Mouse (Mus musculus) kidney, postnatal 0 days (tissue): ENCODE measurements around the gene Bola3. TPM values are rescaled to one million over a fixed set of nuclear protein-coding genes. Genes with fewer than 3 reads are reported as not detected.

ENCODE experiments used
- ATAC-seq: fragments of 200-750 bp; cut with Nextera tagmentation; replicated peaks from 2 replicates; pipeline ENCODE4 v1.8.0; 2017; ENCODE audit warnings: low read depth, moderate number of reproducible peaks, moderate TSS enrichment, moderate library complexity; ENCODE audit not compliant: low FRiP score
- DNase-seq: peaks from one replicate; pipeline ENCODE4 v3.0.0-alpha.2; 2016; ENCODE audit warnings: low spot score
- H3K27ac ChIP-seq: fragments of 300-500 bp; sonication (generic); 2 replicates; pipeline ENCODE4 v1.5.1; 2014; ENCODE audit warnings: mild to moderate bottlenecking
- H3K27me3 ChIP-seq: fragments of 300-500 bp; sonication (generic); 2 replicates; pipeline ENCODE4 v1.6.1; 2014; ENCODE audit warnings: low read length, mixed read lengths; ENCODE audit not compliant: insufficient read depth
- H3K36me3 ChIP-seq: fragments of 300-500 bp; sonication (generic); 2 replicates; pipeline ENCODE4 v1.6.1; 2014; ENCODE audit warnings: low read length, mixed read lengths; ENCODE audit not compliant: insufficient read depth
- H3K4me1 ChIP-seq: fragments of 300-500 bp; sonication (generic); replicated peaks from 2 replicates; pipeline ENCODE4 v1.6.1; 2014; ENCODE audit warnings: antibody characterized with exemption, low read length, mixed read lengths; ENCODE audit not compliant: insufficient read depth
- H3K4me2 ChIP-seq: fragments of 300-500 bp; sonication (generic); 2 replicates; pipeline ENCODE4 v1.6.1; 2014; ENCODE audit warnings: mild to moderate bottlenecking, low read length, moderate library complexity, mixed read lengths
- H3K4me3 ChIP-seq: fragments of 300-500 bp; sonication (generic); replicated peaks from 2 replicates; pipeline ENCODE4 v1.5.1; 2014; ENCODE audit warnings: low read depth, low read length
- H3K9ac ChIP-seq: fragments of 300-500 bp; sonication (generic); 2 replicates; pipeline ENCODE4 v1.6.1; 2014; ENCODE audit warnings: low read depth, low read length
- H3K9me3 ChIP-seq: fragments of 300-500 bp; sonication (generic); replicated peaks from 2 replicates; pipeline ENCODE4 v1.6.1; 2016; ENCODE audit warnings: low read length, inconsistent platforms, mixed read lengths
- CTCF ChIP-seq: IDR thresholded peaks from 2 replicates; pipeline ENCODE4 v1.5.1; 2016; ENCODE audit warnings: antibody characterized with exemption, low read depth, mild to moderate bottlenecking, moderate library complexity
- WGBS: fragments of 180-500 bp; shearing (Covaris S2); extraction: QIAGEN DNeasy Blood & Tissue Kit; methylation state at CpG from one replicate; pipeline ENCODE4 v1.1.7; 2014; 5-methylcytosine and 5-hydroxymethylcytosine counted together
- polyA plus RNA-seq: library from polyadenylated mRNA; unstranded; fragments of >200 nt; fragmentation: Nextera tagmentation; extraction: Ambion mirVana; gene quantifications from 2 replicates; pipeline ENCODE4 v1.2.1, GENCODE M21; 2015

Bola3 gene
- 231 and 242 TPM in 2 replicates for polyA plus RNA-seq

- Histone ChIP-seq H3K4me3 (peak within 1 kb of the TSS; percentile 92), H3K4me2 (peak within 1 kb of the TSS; percentile 88), H3K4me1 (peaks cover 6% of the 10 kb centered on the region), H3K9ac (peak within 1 kb of the TSS; percentile 88), H3K9me3 (no peaks in the 10 kb centered on the region), H3K36me3 (peaks cover 6% of the 10 kb centered on the region; the same call in 1 of the 2 replicates), H3K27me3 (no peaks in the 10 kb centered on the region), H3K27ac (no peak within 1 kb of the TSS; the same call in 1 of the 2 replicates)
- ATAC-seq (peak; percentile 59), DNase-seq (peak; percentile 54)
- WGBS = 29% methylated on average over 6 of the region's 6 CpGs
- no peak for TF ChIP-seq CTCF
Observed at GRCm38 (mm10) chr6:83348873-83349272, at the start of gene Bola3. Bola3 (plus strand) TSS chr6:83349147.

- H3K9ac ChIP-seq = no peak overlapping the region
- 81% methylated on average over 7 of the region's 7 CpGs for WGBS
- no peaks in the 10 kb centered on the region for H3K9me3 ChIP-seq
- no peaks in the 10 kb centered on the region for H3K36me3 ChIP-seq
- DNase-seq = no peak
- no peak for TF ChIP-seq CTCF
- no peak overlapping the region for H3K4me2 ChIP-seq
- H3K4me3 ChIP-seq = no peak overlapping the region
- H3K27ac ChIP-seq = no peak overlapping the region
- no peak for ATAC-seq
- no peaks in the 10 kb centered on the region for H3K4me1 ChIP-seq
- H3K27me3 ChIP-seq = no peaks in the 10 kb centered on the region
Observed at GRCm38 (mm10) chr6:83300447-83301229, 48.3 kb upstream of the Bola3 start.

GRCm38 (mm10) chr6:83301294-83301693, 47.7 kb upstream of the Bola3 start:
- DNase-seq = no peak
- 73% methylated on average over 2 of the region's 2 CpGs for WGBS
- no peak overlapping the region for H3K27ac ChIP-seq

GRCm38 (mm10) chr6:83302264-83302663, 46.7 kb upstream of the Bola3 start:
- Histone ChIP-seq H3K4me3 (no peak overlapping the region), H3K36me3 (0 out of 2 replicates have a peak, but pooled peaks cover 4% of the 10 kb centered on the region), H3K4me1 (no peaks in the 10 kb centered on the region), H3K27ac (0 out of 2 replicates have a peak overlapping the region, but pooled peaks have one; percentile 5), H3K4me2 (no peak overlapping the region), H3K27me3 (no peaks in the 10 kb centered on the region), H3K9ac (no peak overlapping the region), H3K9me3 (no peaks in the 10 kb centered on the region)
- DNase-seq (peak; percentile 7), ATAC-seq (no peak)
- WGBS = 59% methylated on average over 5 of the region's 5 CpGs
- TF ChIP-seq CTCF = no peak

More at GRCm38 (mm10) chr6:83301294-83301693, 47.7 kb upstream of the Bola3 start:
- H3K27me3 ChIP-seq = no peaks in the 10 kb centered on the region
- ATAC-seq = no peak
- TF ChIP-seq CTCF = no peak
- no peak overlapping the region for H3K4me2 ChIP-seq
- H3K4me1 ChIP-seq = no peaks in the 10 kb centered on the region
- 0 out of 2 replicates have a peak, but pooled peaks cover 4% of the 10 kb centered on the region for H3K36me3 ChIP-seq
- no peak overlapping the region for H3K4me3 ChIP-seq
- no peak overlapping the region for H3K9ac ChIP-seq
- H3K9me3 ChIP-seq = no peaks in the 10 kb centered on the region

GRCm38 (mm10) chr6:83309017-83309416, 39.9 kb upstream of the Bola3 start:
- WGBS = 91% methylated on average over 7 of the region's 7 CpGs
- no peaks in the 10 kb centered on the region for H3K4me1 ChIP-seq
- no peak for ATAC-seq
- TF ChIP-seq CTCF = peak; percentile 20; the same call in 1 of the 2 replicates
- no peak for DNase-seq
- H3K27ac ChIP-seq = no peak overlapping the region
- no peaks in the 10 kb centered on the region for H3K9me3 ChIP-seq
- H3K36me3 ChIP-seq = 0 out of 2 replicates have a peak, but pooled peaks cover 6% of the 10 kb centered on the region
- H3K9ac ChIP-seq = no peak overlapping the region
- H3K27me3 ChIP-seq = no peaks in the 10 kb centered on the region
- H3K4me3 ChIP-seq = no peak overlapping the region
- no peak overlapping the region for H3K4me2 ChIP-seq

GRCm38 (mm10) chr6:83311206-83311605, 37.7 kb upstream of the Bola3 start:
- H3K4me3 ChIP-seq = no peak overlapping the region
- WGBS = 94% methylated on average over 11 of the region's 11 CpGs
- TF ChIP-seq CTCF = no peak
- H3K9ac ChIP-seq = no peak overlapping the region
- no peak overlapping the region for H3K4me2 ChIP-seq
- no peaks in the 10 kb centered on the region for H3K27me3 ChIP-seq
- DNase-seq (no peak), ATAC-seq (no peak)
- H3K36me3 ChIP-seq = 0 out of 2 replicates have a peak, but pooled peaks cover 3% of the 10 kb centered on the region
- H3K9me3 ChIP-seq = no peaks in the 10 kb centered on the region
- H3K27ac ChIP-seq = no peak overlapping the region
- H3K4me1 ChIP-seq = no peaks in the 10 kb centered on the region; the same call in 1 of the 2 replicates
